24 mouse cellular contexts compared by ENCODE assay signal in genomic region chr3:115207072-115207471, GRCm38 (mm10).
DNase-seq lines count a peak whose midpoint lies in the region; ATAC-seq and TF ChIP-seq lines count a peak whose summit lies in the region.
"Had no signal": no experiment of that assay in that cellular context is flagged by ENCODE, and none has a peak within 500 bp of the region (broad histone marks: within the 10 kb centered on the region; RNA-seq: fewer than 3 reads in every experiment).

No protein-coding gene starts in this region.

- no peak for DNase-seq in forebrain, embryonic 11.5 days (ENCODE audit: low spot score)
- peak; percentile 3 for DNase-seq in kidney, postnatal 0 days (ENCODE audit: low spot score)
- DNase-seq in midbrain, postnatal 0 days (ENCODE audit: low spot score) = peak; percentile 4
- no peak for DNase-seq in midbrain, embryonic 11.5 days (ENCODE audit: low spot score, missing footprints)
- DNase-seq in gastrocnemius, postnatal 10 days = no peak
- DNase-seq: adrenal gland, postnatal 14 days; cerebellum, adult 18-20 months; kidney, adult 2 months; kidney, postnatal 10 days; layer of hippocampus, postnatal 36 days; left cerebral cortex, postnatal 4 days; lung, postnatal 36 days; right cerebral cortex, adult 18-20 months; spleen, adult 18-20 months; thymus, postnatal 14 days had no signal

- H3K4me1 ChIP-seq in forebrain, embryonic 15.5 days = peaks cover 11% of the 10 kb centered on the region; the same call in 1 of the 2 replicates
- no peaks in the 10 kb centered on the region for H3K4me1 ChIP-seq in forebrain, embryonic 11.5 days (replicated peaks; ENCODE audit: control insufficient read depth, insufficient read depth, low read length)
- no peaks in the 10 kb centered on the region for H3K4me1 ChIP-seq in kidney, postnatal 0 days (replicated peaks; ENCODE audit: insufficient read depth, low read length)
- H3K4me1 ChIP-seq in kidney, embryonic 14.5 days (ENCODE audit: control insufficient read depth, insufficient read depth, low read length) = no peaks in the 10 kb centered on the region
- H3K4me1 ChIP-seq in midbrain, postnatal 0 days (ENCODE audit: insufficient read depth, low read length) = no peaks in the 10 kb centered on the region
- no peaks in the 10 kb centered on the region for H3K4me1 ChIP-seq in midbrain, embryonic 11.5 days (ENCODE audit: control insufficient read depth, insufficient read depth, low read length)
- H3K4me1 ChIP-seq: hindbrain, embryonic 15.5 days; intestine, embryonic 15.5 days; liver, embryonic 15.5 days; midbrain, embryonic 15.5 days; neural tube, embryonic 12.5 days had no signal

- H3K36me3 ChIP-seq in forebrain, embryonic 15.5 days = no peaks in the 10 kb centered on the region
- H3K36me3 ChIP-seq in forebrain, embryonic 11.5 days (ENCODE audit: control insufficient read depth, insufficient read depth, low read length) = no peaks in the 10 kb centered on the region
- no peaks in the 10 kb centered on the region for H3K36me3 ChIP-seq in kidney, postnatal 0 days (ENCODE audit: insufficient read depth, low read length)
- H3K36me3 ChIP-seq in kidney, embryonic 14.5 days (ENCODE audit: control insufficient read depth, insufficient read depth, low read length) = no peaks in the 10 kb centered on the region
- no peaks in the 10 kb centered on the region for H3K36me3 ChIP-seq in midbrain, postnatal 0 days (ENCODE audit: insufficient read depth, low read length)
- no peaks in the 10 kb centered on the region for H3K36me3 ChIP-seq in midbrain, embryonic 11.5 days (ENCODE audit: control insufficient read depth, insufficient read depth, low read length)
- H3K36me3 ChIP-seq: hindbrain, embryonic 15.5 days; intestine, embryonic 15.5 days; liver, embryonic 15.5 days; midbrain, embryonic 15.5 days; neural tube, embryonic 12.5 days had no signal

- H3K27me3 ChIP-seq in forebrain, embryonic 15.5 days = no peaks in the 10 kb centered on the region
- no peaks in the 10 kb centered on the region for H3K27me3 ChIP-seq in forebrain, embryonic 11.5 days (ENCODE audit: control insufficient read depth, insufficient read depth, low read length)
- no peaks in the 10 kb centered on the region for H3K27me3 ChIP-seq in kidney, postnatal 0 days (ENCODE audit: insufficient read depth, low read length)
- no peaks in the 10 kb centered on the region for H3K27me3 ChIP-seq in kidney, embryonic 14.5 days (ENCODE audit: control insufficient read depth, insufficient read depth, low read length)
- H3K27me3 ChIP-seq in midbrain, postnatal 0 days (ENCODE audit: insufficient read depth, low read length) = no peaks in the 10 kb centered on the region
- no peaks in the 10 kb centered on the region for H3K27me3 ChIP-seq in midbrain, embryonic 11.5 days (ENCODE audit: control insufficient read depth, insufficient read depth, low read length)
- H3K27me3 ChIP-seq: hindbrain, embryonic 15.5 days; intestine, embryonic 15.5 days; liver, embryonic 15.5 days; midbrain, embryonic 15.5 days; neural tube, embryonic 12.5 days had no signal

- H3K4me2 ChIP-seq in forebrain, embryonic 15.5 days (replicated peaks) = no peak overlapping the region
- H3K4me2 ChIP-seq in forebrain, embryonic 11.5 days (ENCODE audit: low read depth, low read length, severe bottlenecking) = no peak overlapping the region
- no peak overlapping the region for H3K4me2 ChIP-seq in kidney, postnatal 0 days (ENCODE audit: low read length)
- no peak overlapping the region for H3K4me2 ChIP-seq in kidney, embryonic 14.5 days (replicated peaks; ENCODE audit: low read depth, low read length)
- no peak overlapping the region for H3K4me2 ChIP-seq in midbrain, postnatal 0 days (ENCODE audit: low read depth, low read length, poor library complexity, severe bottlenecking)
- no peak overlapping the region for H3K4me2 ChIP-seq in midbrain, embryonic 11.5 days
- H3K4me2 ChIP-seq: hindbrain, embryonic 15.5 days; intestine, embryonic 15.5 days; liver, embryonic 15.5 days; midbrain, embryonic 15.5 days; neural tube, embryonic 12.5 days had no signal

- WGBS in forebrain, embryonic 15.5 days = 33% methylated on average over 4 of the region's 4 CpGs
- WGBS in forebrain, embryonic 11.5 days = 84% methylated on average over 4 of the region's 4 CpGs
- WGBS in kidney, postnatal 0 days = 66% methylated on average over 4 of the region's 4 CpGs
- WGBS in kidney, embryonic 14.5 days = 67% methylated on average over 4 of the region's 4 CpGs
- 62% methylated on average over 4 of the region's 4 CpGs for WGBS in midbrain, postnatal 0 days
- WGBS in midbrain, embryonic 11.5 days = 90% methylated on average over 4 of the region's 4 CpGs

- H3K27ac ChIP-seq in forebrain, embryonic 15.5 days (replicated peaks) = no peak overlapping the region
- no peak overlapping the region for H3K27ac ChIP-seq in forebrain, embryonic 11.5 days (ENCODE audit: low read depth, low read length)
- H3K27ac ChIP-seq in kidney, postnatal 0 days = no peak overlapping the region
- no peak overlapping the region for H3K27ac ChIP-seq in kidney, embryonic 14.5 days (ENCODE audit: low read depth, low read length)
- no peak overlapping the region for H3K27ac ChIP-seq in midbrain, postnatal 0 days (ENCODE audit: low read depth, low read length)
- no peak overlapping the region for H3K27ac ChIP-seq in midbrain, embryonic 11.5 days (ENCODE audit: low read depth, low read length)
- H3K27ac ChIP-seq: hindbrain, embryonic 15.5 days; intestine, embryonic 15.5 days; liver, embryonic 15.5 days; midbrain, embryonic 15.5 days; neural tube, embryonic 12.5 days had no signal

- no peak overlapping the region for H3K4me3 ChIP-seq in forebrain, embryonic 15.5 days
- H3K4me3 ChIP-seq in forebrain, embryonic 11.5 days (ENCODE audit: low read depth, low read length) = no peak overlapping the region
- H3K4me3 ChIP-seq in kidney, postnatal 0 days (replicated peaks; ENCODE audit: low read depth, low read length) = no peak overlapping the region
- no peak overlapping the region for H3K4me3 ChIP-seq in kidney, embryonic 14.5 days (ENCODE audit: low read length)
- no peak overlapping the region for H3K4me3 ChIP-seq in midbrain, postnatal 0 days (ENCODE audit: low read depth, low read length)
- H3K4me3 ChIP-seq in midbrain, embryonic 11.5 days (ENCODE audit: low read depth, low read length) = no peak overlapping the region
- H3K4me3 ChIP-seq: hindbrain, embryonic 15.5 days; intestine, embryonic 15.5 days; liver, embryonic 15.5 days; midbrain, embryonic 15.5 days; myocyte; neural tube, embryonic 12.5 days had no signal

- no peaks in the 10 kb centered on the region for H3K9me3 ChIP-seq in forebrain, embryonic 15.5 days
- H3K9me3 ChIP-seq in forebrain, embryonic 11.5 days (ENCODE audit: control insufficient read depth, low read length) = no peaks in the 10 kb centered on the region
- no peaks in the 10 kb centered on the region for H3K9me3 ChIP-seq in kidney, postnatal 0 days (replicated peaks; ENCODE audit: low read length)
- no peaks in the 10 kb centered on the region for H3K9me3 ChIP-seq in kidney, embryonic 14.5 days (ENCODE audit: control insufficient read depth, low read length)
- no peaks in the 10 kb centered on the region for H3K9me3 ChIP-seq in midbrain, postnatal 0 days (ENCODE audit: low read length)
- H3K9me3 ChIP-seq in midbrain, embryonic 11.5 days (ENCODE audit: control insufficient read depth, low read length) = no peaks in the 10 kb centered on the region
- H3K9me3 ChIP-seq: hindbrain, embryonic 15.5 days; intestine, embryonic 15.5 days; liver, embryonic 15.5 days; midbrain, embryonic 15.5 days; neural tube, embryonic 12.5 days had no signal

- TF ChIP-seq CTCF in kidney, postnatal 0 days (IDR thresholded peaks at IDR 0.05; ENCODE audit: low read depth) = no peak
- no peak for TF ChIP-seq CTCF in midbrain, postnatal 0 days (IDR thresholded peaks at IDR 0.05)

- peak; percentile 83 for ATAC-seq in forebrain, embryonic 15.5 days (replicated peaks)
- no peak for ATAC-seq in forebrain, embryonic 11.5 days (replicated peaks; ENCODE audit: low FRiP score)
- no peak for ATAC-seq in kidney, postnatal 0 days (replicated peaks; ENCODE audit: low FRiP score, low read depth)
- ATAC-seq in kidney, embryonic 14.5 days (ENCODE audit: low FRiP score, low TSS enrichment) = no peak
- ATAC-seq in midbrain, postnatal 0 days (ENCODE audit: low FRiP score) = no peak
- no peak for ATAC-seq in midbrain, embryonic 11.5 days (ENCODE audit: low FRiP score)
- ATAC-seq: CD4-positive, CD25-positive, alpha-beta regulatory T cell, adult 4 months; intestine, embryonic 15.5 days; midbrain, embryonic 15.5 days had no signal

- no peak overlapping the region for H3K9ac ChIP-seq in forebrain, embryonic 15.5 days (replicated peaks)
- H3K9ac ChIP-seq in forebrain, embryonic 11.5 days (ENCODE audit: low read length) = no peak overlapping the region
- H3K9ac ChIP-seq in kidney, postnatal 0 days (ENCODE audit: low read depth, low read length) = no peak overlapping the region
- no peak overlapping the region for H3K9ac ChIP-seq in kidney, embryonic 14.5 days (ENCODE audit: low read depth, low read length)
- no peak overlapping the region for H3K9ac ChIP-seq in midbrain, postnatal 0 days (replicated peaks; ENCODE audit: low read length, poor library complexity, severe bottlenecking)
- H3K9ac ChIP-seq in midbrain, embryonic 11.5 days (ENCODE audit: low read length) = no peak overlapping the region
- H3K9ac ChIP-seq: hindbrain, embryonic 15.5 days; intestine, embryonic 15.5 days; liver, embryonic 15.5 days; midbrain, embryonic 15.5 days; neural tube, embryonic 12.5 days had no signal

Comparison
In these comparisons a context has a peak if more than half of its experiments do, and no peak if none do; other contexts are left out.
1. DNase-seq: peak in kidney, postnatal 0 days (single experiment) and midbrain, postnatal 0 days (single experiment); none in forebrain, embryonic 11.5 days (single experiment), midbrain, embryonic 11.5 days (single experiment) and gastrocnemius, postnatal 10 days (single experiment).